Mouse (Mus musculus): ENCODE data around the gene Aldh3b3. TPM values are rescaled to one million over a fixed set of nuclear protein-coding genes. Genes with fewer than 3 reads are reported as not detected.
"Not testable (repeated sequence)": the region's sequence is repeated elsewhere in the genome, so short reads cannot be mapped to it uniquely, and the experiment has no call there.

Aldh3b3 gene
- polyA plus RNA-seq, 1 experiment from 2014 or later = not detected

- no peaks in the 10 kb centered on the region for H3K9me3 ChIP-seq (ENCODE audit: control insufficient read depth, low read length)
- H3K4me3 ChIP-seq (ENCODE audit: low read depth, low read length) = no peak overlapping the region
- no peak for ATAC-seq (ENCODE audit: insufficient read depth, low FRiP score, low TSS enrichment)
- DNase-seq (ENCODE audit: low spot score) = no peak
- H3K4me2 ChIP-seq (ENCODE audit: low read depth) = no peak overlapping the region
- H3K36me3 ChIP-seq (ENCODE audit: control insufficient read depth, insufficient read depth, low read length) = no peaks in the 10 kb centered on the region
- no peaks in the 10 kb centered on the region for H3K27me3 ChIP-seq (ENCODE audit: control insufficient read depth, insufficient read depth, low read length)
- H3K27ac ChIP-seq (ENCODE audit: low read depth, low read length) = no peak overlapping the region
- no peaks in the 10 kb centered on the region for H3K4me1 ChIP-seq (ENCODE audit: control insufficient read depth, insufficient read depth, low read length)
- H3K9ac ChIP-seq (ENCODE audit: low read length) = no peak overlapping the region
These were observed 585 bp downstream of the Aldh3b3 start for GRCm38 (mm10) chr19:3959030-3959429.

- Histone ChIP-seq H3K9me3 (ENCODE audit: control insufficient read depth, low read length) (no peaks in the 10 kb centered on the region), H3K27me3 (ENCODE audit: control insufficient read depth, insufficient read depth, low read length) (no peaks in the 10 kb centered on the region), H3K4me2 (ENCODE audit: low read depth) (no peak overlapping the region), H3K4me1 (ENCODE audit: control insufficient read depth, insufficient read depth, low read length) (no peaks in the 10 kb centered on the region), H3K27ac (ENCODE audit: low read depth, low read length) (no peak overlapping the region), H3K36me3 (ENCODE audit: control insufficient read depth, insufficient read depth, low read length) (no peaks in the 10 kb centered on the region), H3K9ac (ENCODE audit: low read length) (no peak overlapping the region), H3K4me3 (ENCODE audit: low read depth, low read length) (no peak overlapping the region)
- 94% methylated on average over 5 of the region's 5 CpGs for WGBS
- ATAC-seq (ENCODE audit: insufficient read depth, low FRiP score, low TSS enrichment) = no peak
- no peak for DNase-seq (ENCODE audit: low spot score)
These were observed 1.8 kb downstream of the Aldh3b3 start for GRCm38 (mm10) chr19:3960211-3960610.

GRCm38 (mm10) chr19:3961805-3962204 lies 3.4 kb downstream of the Aldh3b3 start:
- H3K4me3 ChIP-seq (ENCODE audit: low read depth, low read length); H3K4me1 ChIP-seq (ENCODE audit: control insufficient read depth, insufficient read depth, low read length); H3K9me3 ChIP-seq (ENCODE audit: control insufficient read depth, low read length); H3K27me3 ChIP-seq (ENCODE audit: control insufficient read depth, insufficient read depth, low read length); H3K4me2 ChIP-seq (ENCODE audit: low read depth); ATAC-seq (ENCODE audit: insufficient read depth, low FRiP score, low TSS enrichment); H3K36me3 ChIP-seq (ENCODE audit: control insufficient read depth, insufficient read depth, low read length); H3K27ac ChIP-seq (ENCODE audit: low read depth, low read length); H3K9ac ChIP-seq (ENCODE audit: low read length); DNase-seq (ENCODE audit: low spot score): not testable (repeated sequence)
- WGBS = 88% methylated on average over 6 of the region's 6 CpGs

- no peak overlapping the region for H3K27ac ChIP-seq (ENCODE audit: low read depth, low read length)
These were observed 4.0 kb downstream of the Aldh3b3 start for GRCm38 (mm10) chr19:3962469-3962868.

GRCm38 (mm10) chr19:3964030-3964429 lies 5.6 kb downstream of the Aldh3b3 start:
- no peak for ATAC-seq (ENCODE audit: insufficient read depth, low FRiP score, low TSS enrichment)
- no peak overlapping the region for H3K4me3 ChIP-seq (ENCODE audit: low read depth, low read length)
- no peaks in the 10 kb centered on the region for H3K9me3 ChIP-seq (ENCODE audit: control insufficient read depth, low read length)
- H3K4me2 ChIP-seq (ENCODE audit: low read depth) = no peak overlapping the region
- DNase-seq (ENCODE audit: low spot score) = no peak
- H3K36me3 ChIP-seq (ENCODE audit: control insufficient read depth, insufficient read depth, low read length) = no peaks in the 10 kb centered on the region
- no peaks in the 10 kb centered on the region for H3K4me1 ChIP-seq (ENCODE audit: control insufficient read depth, insufficient read depth, low read length)
- no peak overlapping the region for H3K27ac ChIP-seq (ENCODE audit: low read depth, low read length)
- H3K9ac ChIP-seq (ENCODE audit: low read length) = no peak overlapping the region
- 77% methylated on average over 4 of the region's 4 CpGs for WGBS
- no peaks in the 10 kb centered on the region for H3K27me3 ChIP-seq (ENCODE audit: control insufficient read depth, insufficient read depth, low read length)

More at GRCm38 (mm10) chr19:3962469-3962868, 4.0 kb downstream of the Aldh3b3 start:
- ATAC-seq (ENCODE audit: insufficient read depth, low FRiP score, low TSS enrichment) (no peak), DNase-seq (ENCODE audit: low spot score) (no peak)
- Histone ChIP-seq H3K36me3 (ENCODE audit: control insufficient read depth, insufficient read depth, low read length) (no peaks in the 10 kb centered on the region), H3K4me3 (ENCODE audit: low read depth, low read length) (no peak overlapping the region), H3K4me2 (ENCODE audit: low read depth) (no peak overlapping the region), H3K27me3 (ENCODE audit: control insufficient read depth, insufficient read depth, low read length) (no peaks in the 10 kb centered on the region), H3K9ac (ENCODE audit: low read length) (no peak overlapping the region), H3K9me3 (ENCODE audit: control insufficient read depth, low read length) (no peaks in the 10 kb centered on the region), H3K4me1 (ENCODE audit: control insufficient read depth, insufficient read depth, low read length) (no peaks in the 10 kb centered on the region)
- WGBS = 14% methylated on average over 2 of the region's 2 CpGs

- no peak for ATAC-seq (ENCODE audit: insufficient read depth, low FRiP score, low TSS enrichment)
- no peak for DNase-seq (ENCODE audit: low spot score)
- no peaks in the 10 kb centered on the region for H3K9me3 ChIP-seq (ENCODE audit: control insufficient read depth, low read length)
These were observed 8.1 kb downstream of the Aldh3b3 start for GRCm38 (mm10) chr19:3966330-3967075.

GRCm38 (mm10) chr19:3967258-3967657 lies 8.8 kb downstream of the Aldh3b3 start:
- Histone ChIP-seq H3K36me3 (ENCODE audit: control insufficient read depth, insufficient read depth, low read length) (no peaks in the 10 kb centered on the region), H3K9me3 (ENCODE audit: control insufficient read depth, low read length) (no peaks in the 10 kb centered on the region), H3K4me3 (ENCODE audit: low read depth, low read length) (no peak overlapping the region), H3K27me3 (ENCODE audit: control insufficient read depth, insufficient read depth, low read length) (no peaks in the 10 kb centered on the region), H3K27ac (ENCODE audit: low read depth, low read length) (no peak overlapping the region), H3K4me2 (ENCODE audit: low read depth) (no peak overlapping the region), H3K9ac (ENCODE audit: low read length) (no peak overlapping the region), H3K4me1 (ENCODE audit: control insufficient read depth, insufficient read depth, low read length) (no peaks in the 10 kb centered on the region)
- ATAC-seq (ENCODE audit: insufficient read depth, low FRiP score, low TSS enrichment) = no peak
- 69% methylated on average over 3 of the region's 3 CpGs for WGBS
- no peak for DNase-seq (ENCODE audit: low spot score)

More at GRCm38 (mm10) chr19:3966330-3967075, 8.1 kb downstream of the Aldh3b3 start:
- no peak overlapping the region for H3K9ac ChIP-seq (ENCODE audit: low read length)
- 70% methylated on average over 11 of the region's 11 CpGs for WGBS
- no peaks in the 10 kb centered on the region for H3K27me3 ChIP-seq (ENCODE audit: control insufficient read depth, insufficient read depth, low read length)
- no peak overlapping the region for H3K4me3 ChIP-seq (ENCODE audit: low read depth, low read length)
- H3K4me1 ChIP-seq (ENCODE audit: control insufficient read depth, insufficient read depth, low read length) = no peaks in the 10 kb centered on the region
- H3K36me3 ChIP-seq (ENCODE audit: control insufficient read depth, insufficient read depth, low read length) = no peaks in the 10 kb centered on the region
- no peak overlapping the region for H3K4me2 ChIP-seq (ENCODE audit: low read depth)
- H3K27ac ChIP-seq (ENCODE audit: low read depth, low read length) = no peak overlapping the region

GRCm38 (mm10) chr19:3972229-3972628 lies 13.8 kb downstream of the Aldh3b3 start, which contains the start of gene Aldh3b2:
TSS of gene Aldh3b2 (plus strand) at chr19:3972328.
- H3K4me2 ChIP-seq (ENCODE audit: low read depth) = no peak within 1 kb of the TSS
- H3K36me3 ChIP-seq (ENCODE audit: control insufficient read depth, insufficient read depth, low read length) = no peaks in the 10 kb centered on the region
- no peak within 1 kb of the TSS for H3K27ac ChIP-seq (ENCODE audit: low read depth, low read length)
- H3K27me3 ChIP-seq (ENCODE audit: control insufficient read depth, insufficient read depth, low read length) = no peaks in the 10 kb centered on the region
- DNase-seq (ENCODE audit: low spot score) = no peak
- no peak for ATAC-seq (ENCODE audit: insufficient read depth, low FRiP score, low TSS enrichment)
- 46% methylated on average over 9 of the region's 9 CpGs for whole genome bisulfite sequencing
- H3K4me3 ChIP-seq (ENCODE audit: low read depth, low read length) = no peak within 1 kb of the TSS
- H3K4me1 ChIP-seq (ENCODE audit: control insufficient read depth, insufficient read depth, low read length) = no peaks in the 10 kb centered on the region
- H3K9me3 ChIP-seq (ENCODE audit: control insufficient read depth, low read length) = no peaks in the 10 kb centered on the region
- no peak within 1 kb of the TSS for H3K9ac ChIP-seq (ENCODE audit: low read length)

- H3K9ac ChIP-seq (ENCODE audit: low read length); H3K27ac ChIP-seq (ENCODE audit: low read depth, low read length); ATAC-seq (ENCODE audit: insufficient read depth, low FRiP score, low TSS enrichment); H3K4me3 ChIP-seq (ENCODE audit: low read depth, low read length); H3K4me1 ChIP-seq (ENCODE audit: control insufficient read depth, insufficient read depth, low read length); DNase-seq (ENCODE audit: low spot score); H3K27me3 ChIP-seq (ENCODE audit: control insufficient read depth, insufficient read depth, low read length); H3K36me3 ChIP-seq (ENCODE audit: control insufficient read depth, insufficient read depth, low read length); H3K9me3 ChIP-seq (ENCODE audit: control insufficient read depth, low read length); H3K4me2 ChIP-seq (ENCODE audit: low read depth): not testable (repeated sequence)
- WGBS = 92% methylated on average over 6 of the region's 6 CpGs
These were observed 16.2 kb downstream of the Aldh3b3 start for GRCm38 (mm10) chr19:3974608-3975007.

Measured in neural tube, embryonic 11.5 days (tissue).